Mouse (Mus musculus) midbrain, embryonic 14.5 days (tissue): ENCODE data around the gene Necap2. TPM values are rescaled to one million over a fixed set of nuclear protein-coding genes. Genes with fewer than 3 reads are reported as not detected.

Experiments
- ATAC-seq: fragments of 200-750 bp; cut with Nextera tagmentation; 2 replicates; pipeline ENCODE4 v1.8.0; 2017; ENCODE audit warnings: moderate number of reproducible peaks, moderate library complexity; ENCODE audit not compliant: low FRiP score, low TSS enrichment
- DNase-seq: peaks from one replicate; pipeline ENCODE4 v3.0.0-alpha.2; 2015
- H3K27ac ChIP-seq: fragments of 300-500 bp; sonication (generic); replicated peaks from 2 replicates; pipeline ENCODE4 v1.5.1; 2014; ENCODE audit warnings: mild to moderate bottlenecking, low read depth, low read length, moderate library complexity
- H3K27me3 ChIP-seq: fragments of 300-500 bp; sonication (generic); 2 replicates; pipeline ENCODE4 v1.6.1; 2014; ENCODE audit warnings: low read length, control low read depth, mixed read lengths; ENCODE audit not compliant: control insufficient read depth, insufficient read depth
- H3K36me3 ChIP-seq: fragments of 300-500 bp; sonication (generic); 2 replicates; pipeline ENCODE4 v1.6.1; 2014; ENCODE audit warnings: low read length, control low read depth; ENCODE audit not compliant: control insufficient read depth, insufficient read depth
- H3K4me1 ChIP-seq: fragments of 300-500 bp; sonication (generic); 2 replicates; pipeline ENCODE4 v1.6.1; 2014; ENCODE audit warnings: mild to moderate bottlenecking, antibody characterized with exemption, low read length, control low read depth; ENCODE audit not compliant: control insufficient read depth, insufficient read depth
- H3K4me2 ChIP-seq: fragments of 300-500 bp; sonication (generic); 2 replicates; pipeline ENCODE4 v1.6.1; 2014; ENCODE audit warnings: mild to moderate bottlenecking, low read length, moderate library complexity
- H3K4me3 ChIP-seq: fragments of 300-500 bp; sonication (generic); replicated peaks from 2 replicates; pipeline ENCODE4 v1.5.1; 2014; ENCODE audit warnings: low read depth, low read length
- H3K9ac ChIP-seq: fragments of 300-500 bp; sonication (generic); replicated peaks from 2 replicates; pipeline ENCODE4 v1.6.1; 2014; ENCODE audit warnings: mild to moderate bottlenecking, low read length, moderate library complexity
- H3K9me3 ChIP-seq: fragments of 300-500 bp; sonication (generic); 2 replicates; pipeline ENCODE4 v1.6.1; 2016; ENCODE audit warnings: low read length, control low read depth, mixed read lengths; ENCODE audit not compliant: control insufficient read depth
- WGBS: fragments of 180-500 bp; shearing (Covaris S2); extraction: QIAGEN DNeasy Blood & Tissue Kit; methylation state at CpG from one replicate; pipeline ENCODE4 v1.1.7; 2014; 5-methylcytosine and 5-hydroxymethylcytosine counted together
- polyA plus RNA-seq: library from polyadenylated mRNA; unstranded; fragments of >200 nt; fragmentation: Nextera tagmentation; extraction: Ambion mirVana; gene quantifications from 2 replicates; pipeline ENCODE4 v1.2.1, GENCODE M21; 2014

Gene Necap2
- polyA plus RNA-seq, 1 experiment from 2014 or later = 43.3 TPM

DNA sequence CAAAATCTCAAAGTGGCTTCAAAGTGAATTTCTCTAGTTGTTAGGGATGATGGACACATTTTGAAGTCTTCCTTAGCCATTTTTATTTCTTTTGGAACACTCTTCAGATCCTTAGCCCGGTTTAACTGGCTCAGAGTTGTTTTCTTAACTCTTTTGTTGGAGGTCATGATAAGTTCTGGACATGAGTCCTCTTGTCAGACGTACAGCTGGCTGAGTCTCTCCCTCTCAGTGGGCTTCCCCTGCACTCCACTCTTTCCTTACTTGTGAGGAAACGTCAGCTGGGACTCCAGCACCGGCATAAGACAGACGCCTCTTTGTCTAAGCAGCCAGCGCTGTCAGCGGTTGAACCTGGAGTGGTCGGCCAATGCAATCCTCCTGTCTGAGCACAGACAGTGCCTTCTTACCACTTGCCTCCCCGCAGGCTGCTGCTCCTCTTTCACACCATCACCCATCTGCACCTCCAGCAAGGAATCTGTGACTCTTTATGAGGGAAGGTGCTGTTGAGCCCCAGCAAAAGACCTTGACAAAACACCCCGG is 30.1 kb upstream of the Necap2 start:
- Histone ChIP-seq H3K27ac (no peak overlapping the region), H3K36me3 (peaks cover 17% of the 10 kb centered on the region; the same call in 1 of the 2 replicates), H3K9me3 (no peaks in the 10 kb centered on the region), H3K27me3 (no peaks in the 10 kb centered on the region), H3K4me1 (no peaks in the 10 kb centered on the region), H3K9ac (no peak overlapping the region), H3K4me3 (no peak overlapping the region), H3K4me2 (no peak overlapping the region)
- no peak for ATAC-seq
- DNase-seq = no peak
- 55% methylated on average over 10 of the region's 10 CpGs for WGBS

DNA sequence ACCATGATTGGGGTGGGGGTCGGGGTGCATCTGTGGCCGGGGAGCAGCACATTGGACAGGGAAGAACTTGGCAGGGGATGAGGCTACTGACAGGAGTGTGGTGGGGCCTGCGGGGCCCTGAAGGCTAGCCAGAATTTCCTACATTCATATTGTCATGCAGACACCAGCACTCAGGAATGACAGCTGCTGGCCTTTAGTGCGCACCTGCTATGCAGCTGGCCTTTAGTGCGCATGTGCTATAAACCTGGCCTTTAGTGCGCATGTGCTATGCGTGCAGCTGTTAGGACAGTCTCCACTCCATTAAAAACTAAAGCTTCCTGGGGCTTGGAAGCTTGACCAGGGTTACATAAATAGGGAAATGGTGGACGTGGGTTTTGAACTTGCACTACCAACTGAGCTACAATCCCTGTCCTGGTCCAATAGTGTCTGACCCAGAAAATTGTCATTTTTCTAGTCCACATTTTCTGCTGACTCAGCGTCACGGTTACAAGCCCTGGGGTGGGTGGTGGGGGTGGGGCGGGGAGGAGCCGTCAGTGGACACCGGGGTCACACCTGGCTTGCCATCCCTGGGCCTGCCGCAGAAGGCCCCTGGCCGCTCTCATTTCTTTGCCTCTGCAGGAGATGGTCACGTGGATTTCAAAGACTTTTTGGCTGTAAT is 28.5 kb upstream of the Necap2 start:
- no peaks in the 10 kb centered on the region for H3K27me3 ChIP-seq
- WGBS = 81% methylated on average over 16 of the region's 16 CpGs
- H3K4me2 ChIP-seq = no peak overlapping the region
- H3K4me1 ChIP-seq = no peaks in the 10 kb centered on the region
- H3K4me3 ChIP-seq = no peak overlapping the region
- ATAC-seq = no peak
- no peaks in the 10 kb centered on the region for H3K9me3 ChIP-seq
- H3K27ac ChIP-seq = no peak overlapping the region
- DNase-seq = no peak
- H3K36me3 ChIP-seq = peaks cover 10% of the 10 kb centered on the region; the same call in 1 of the 2 replicates
- no peak overlapping the region for H3K9ac ChIP-seq

DNA sequence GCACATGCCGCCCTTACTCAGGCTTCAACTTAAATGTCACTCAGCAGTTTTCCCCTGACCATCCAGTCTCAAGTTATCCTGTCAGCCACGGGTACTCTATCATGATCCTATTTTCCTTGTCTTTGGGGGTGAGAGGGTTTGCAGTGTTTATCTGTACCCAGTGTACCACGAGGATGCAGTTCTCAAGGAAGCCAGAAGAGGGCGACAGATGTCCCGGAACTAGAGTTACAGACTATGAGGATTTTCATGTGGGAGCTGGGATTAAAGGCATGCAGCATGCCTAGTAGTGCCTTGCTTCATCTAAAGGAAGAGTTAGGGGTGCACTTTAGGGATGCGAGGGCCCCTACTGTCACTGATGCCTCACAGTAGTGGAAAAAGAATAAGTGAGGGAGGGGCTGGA is 23.7 kb upstream of the Necap2 start:
- no peaks in the 10 kb centered on the region for H3K36me3 ChIP-seq
- 63% methylated on average over 6 of the region's 6 CpGs for WGBS
- no peak overlapping the region for H3K9ac ChIP-seq
- no peak overlapping the region for H3K4me3 ChIP-seq
- DNase-seq (no peak), ATAC-seq (no peak)
- no peak overlapping the region for H3K4me2 ChIP-seq
- H3K9me3 ChIP-seq = no peaks in the 10 kb centered on the region
- no peaks in the 10 kb centered on the region for H3K4me1 ChIP-seq
- no peak overlapping the region for H3K27ac ChIP-seq
- H3K27me3 ChIP-seq = no peaks in the 10 kb centered on the region

DNA sequence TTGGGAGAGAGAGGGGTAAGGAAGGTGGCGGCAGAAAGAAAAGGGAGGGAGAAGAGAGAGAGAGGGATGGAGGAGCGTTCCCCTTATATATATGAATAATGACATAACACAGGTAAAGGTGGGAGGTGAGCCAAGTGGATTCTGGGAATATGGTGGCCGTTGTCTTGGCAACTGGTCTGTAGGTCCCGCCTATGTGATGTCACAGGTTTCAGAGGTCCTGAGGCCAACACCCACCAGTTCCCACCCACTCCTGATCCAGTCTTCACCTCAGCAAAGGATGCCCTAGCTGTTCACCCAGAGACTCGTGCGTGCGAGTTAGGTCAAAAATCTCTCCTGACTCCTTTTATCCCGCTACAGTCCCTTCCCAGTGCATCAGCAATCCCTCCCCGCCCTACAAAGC is 23.1 kb upstream of the Necap2 start:
- Histone ChIP-seq H3K4me1 (no peaks in the 10 kb centered on the region), H3K4me3 (no peak overlapping the region), H3K27me3 (no peaks in the 10 kb centered on the region), H3K9ac (no peak overlapping the region), H3K27ac (no peak overlapping the region), H3K9me3 (no peaks in the 10 kb centered on the region), H3K4me2 (no peak overlapping the region), H3K36me3 (no peaks in the 10 kb centered on the region)
- no peak for ATAC-seq
- 92% methylated on average over 9 of the region's 9 CpGs for WGBS
- DNase-seq = no peak

DNA sequence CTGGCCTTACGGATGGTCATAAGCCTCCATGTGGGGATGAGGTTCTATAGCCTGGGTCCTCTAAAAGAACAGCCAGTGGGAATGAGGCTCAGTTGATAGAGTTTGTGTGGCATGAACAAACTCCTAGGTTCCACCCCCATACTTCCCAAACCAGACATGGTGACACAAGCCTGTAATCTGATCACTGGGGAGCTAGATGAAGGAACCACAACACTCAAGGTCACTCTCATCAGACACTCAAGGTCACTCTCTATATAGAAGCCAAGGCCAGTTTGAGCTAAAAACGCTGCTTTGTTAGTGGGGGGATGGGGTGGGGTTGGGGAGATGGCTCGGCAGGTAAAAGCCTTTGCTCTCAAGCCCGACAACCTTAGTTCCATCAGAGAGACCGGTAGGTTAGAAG is 21.8 kb upstream of the Necap2 start:
- DNase-seq = no peak
- Histone ChIP-seq H3K4me1 (no peaks in the 10 kb centered on the region), H3K9ac (no peak overlapping the region), H3K36me3 (no peaks in the 10 kb centered on the region), H3K4me3 (no peak overlapping the region), H3K4me2 (no peak overlapping the region), H3K27ac (no peak overlapping the region), H3K9me3 (no peaks in the 10 kb centered on the region), H3K27me3 (no peaks in the 10 kb centered on the region)
- no peak for ATAC-seq
- 83% methylated on average over 5 of the region's 5 CpGs for WGBS

DNA sequence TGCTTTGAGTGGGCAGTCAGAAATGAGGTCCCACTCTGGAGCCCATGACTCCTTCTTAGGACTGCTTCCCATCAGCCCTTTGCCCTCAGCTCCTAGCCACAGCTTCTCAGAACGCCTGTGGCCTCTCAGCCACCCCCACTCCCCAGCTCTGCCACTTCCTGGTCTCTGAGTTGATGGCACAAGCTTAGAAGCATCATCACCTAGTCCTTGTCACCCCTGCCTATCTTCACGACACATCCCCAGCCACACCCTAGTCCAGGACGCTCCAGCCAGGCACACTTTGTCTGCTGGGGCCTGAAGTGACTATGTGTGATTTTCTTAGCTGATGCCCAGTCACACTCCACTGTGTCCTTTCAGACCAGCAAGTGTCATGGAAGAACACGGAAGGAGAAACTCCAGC is 20.8 kb upstream of the Necap2 start:
- no peaks in the 10 kb centered on the region for H3K27me3 ChIP-seq
- H3K4me1 ChIP-seq = no peaks in the 10 kb centered on the region
- no peak overlapping the region for H3K4me2 ChIP-seq
- no peak overlapping the region for H3K4me3 ChIP-seq
- ATAC-seq (no peak), DNase-seq (no peak)
- H3K27ac ChIP-seq = no peak overlapping the region
- H3K9me3 ChIP-seq = no peaks in the 10 kb centered on the region
- WGBS = 78% methylated on average over 4 of the region's 4 CpGs
- no peaks in the 10 kb centered on the region for H3K36me3 ChIP-seq
- no peak overlapping the region for H3K9ac ChIP-seq

DNA sequence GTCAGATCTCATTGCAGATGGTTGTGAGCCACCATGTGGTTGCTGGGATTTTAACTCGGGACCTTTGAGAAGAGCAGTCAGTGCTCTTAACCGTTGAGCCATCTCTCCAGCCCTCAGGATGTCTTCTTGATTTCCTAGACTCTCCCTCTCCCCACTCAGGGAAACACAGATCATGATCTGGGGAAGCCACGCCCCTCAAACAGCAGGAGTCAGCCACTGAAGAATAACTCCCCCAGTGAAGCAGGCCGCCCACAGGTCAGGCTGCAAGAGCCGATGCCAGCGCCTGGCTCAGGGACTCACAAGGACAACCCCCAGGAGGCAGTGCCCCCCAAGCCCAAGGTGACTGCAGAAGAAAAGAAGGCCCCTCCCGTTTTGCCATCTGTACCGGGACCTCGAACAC is 18.6 kb upstream of the Necap2 start:
- H3K4me1 ChIP-seq = no peaks in the 10 kb centered on the region
- no peak overlapping the region for H3K9ac ChIP-seq
- H3K4me3 ChIP-seq = no peak overlapping the region
- H3K4me2 ChIP-seq = no peak overlapping the region
- no peaks in the 10 kb centered on the region for H3K27me3 ChIP-seq
- WGBS = 10% methylated on average over 9 of the region's 9 CpGs
- ATAC-seq = no peak
- no peak overlapping the region for H3K27ac ChIP-seq
- no peaks in the 10 kb centered on the region for H3K36me3 ChIP-seq
- no peak for DNase-seq
- no peaks in the 10 kb centered on the region for H3K9me3 ChIP-seq

DNA sequence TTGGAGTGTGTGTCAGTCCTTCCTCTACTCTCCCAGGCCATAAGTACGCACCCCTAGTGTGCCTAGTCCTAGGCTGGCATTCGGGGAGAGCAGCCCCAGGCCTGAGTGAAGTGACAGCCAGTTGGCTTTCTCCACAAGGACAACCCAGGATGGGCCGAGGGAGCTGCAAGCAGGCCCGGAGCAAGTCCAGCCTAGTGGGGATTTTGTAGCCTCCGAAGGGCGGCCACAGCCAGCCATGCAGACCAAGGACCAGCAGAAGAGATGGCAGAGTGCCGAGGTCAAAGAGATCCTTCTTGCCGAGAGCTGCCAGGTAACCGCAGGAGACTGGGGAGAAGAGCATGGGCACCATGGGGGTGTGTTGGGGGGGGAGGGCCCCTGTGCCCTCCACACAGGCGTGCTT is 16.9 kb upstream of the Necap2 start:
- Histone ChIP-seq H3K9ac (no peak overlapping the region), H3K4me3 (no peak overlapping the region), H3K9me3 (no peaks in the 10 kb centered on the region), H3K4me1 (no peaks in the 10 kb centered on the region), H3K27me3 (no peaks in the 10 kb centered on the region), H3K27ac (no peak overlapping the region), H3K4me2 (no peak overlapping the region), H3K36me3 (no peaks in the 10 kb centered on the region)
- DNase-seq = no peak
- no peak for ATAC-seq
- WGBS = 75% methylated on average over 10 of the region's 10 CpGs

DNA sequence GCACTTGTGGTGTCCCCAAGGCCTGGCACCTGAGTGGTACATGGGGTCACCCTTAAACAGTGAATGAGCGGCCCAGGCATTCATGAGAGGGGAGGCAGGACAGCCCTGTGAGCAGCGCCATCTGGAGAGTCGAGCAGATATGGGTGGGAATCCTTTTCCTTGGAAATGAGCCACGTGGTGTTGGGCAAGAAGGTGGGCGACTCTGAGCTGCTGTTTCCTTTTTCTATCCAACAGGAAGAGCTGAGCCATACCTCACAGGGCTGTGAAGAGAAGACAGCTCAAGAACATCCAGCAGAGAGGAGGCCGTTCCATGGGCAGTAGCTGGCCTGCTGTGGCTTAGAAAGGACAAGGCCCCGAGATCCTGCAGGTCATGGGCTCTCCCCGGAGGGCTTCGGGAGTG is 10.6 kb upstream of the Necap2 start:
- no peak for ATAC-seq
- Histone ChIP-seq H3K27ac (no peak overlapping the region), H3K9me3 (no peaks in the 10 kb centered on the region), H3K9ac (no peak overlapping the region), H3K4me1 (no peaks in the 10 kb centered on the region), H3K36me3 (no peaks in the 10 kb centered on the region), H3K27me3 (no peaks in the 10 kb centered on the region), H3K4me3 (no peak overlapping the region), H3K4me2 (no peak overlapping the region)
- 79% methylated on average over 9 of the region's 9 CpGs for WGBS
- no peak for DNase-seq
